Mouse (Mus musculus): Measurements from ENCODE around the gene Arhgap22. TPM values are rescaled to one million over a fixed set of nuclear protein-coding genes. Genes with fewer than 3 reads are reported as not detected.

The Arhgap22 gene
- total and polyA plus RNA-seq, 3 experiments, result 0.11 TPM; not detected in 2

- TF ChIP-seq USF2 (IDR thresholded peaks at IDR 0.05; ENCODE audit: borderline replicate concordance in 1 of 2, insufficient read depth in 1 of 2, low read depth in 1 of 2, low read length in 2 of 2) (no peak), HCFC1 (IDR thresholded peaks at IDR 0.05; ENCODE audit: low read depth, low read length) (no peak), MXI1 (IDR thresholded peaks at IDR 0.05; ENCODE audit: low read depth, low read length) (no peak)
These were observed 201.9 kb downstream of the Arhgap22 start (continued) for GRCm38 (mm10) chr14:33415746-33416145.

- TF ChIP-seq ZC3H11A (IDR thresholded peaks at IDR 0.05; ENCODE audit: low read depth, low read length) (no peak), MXI1 (IDR thresholded peaks at IDR 0.05; ENCODE audit: low read depth, low read length) (no peak), RCOR1 (IDR thresholded peaks at IDR 0.05; ENCODE audit: low read depth, low read length) (no peak), HCFC1 (IDR thresholded peaks at IDR 0.05; ENCODE audit: low read depth, low read length) (no peak), MAX (IDR thresholded peaks at IDR 0.05; ENCODE audit: low read length) (no peak), USF2 (IDR thresholded peaks at IDR 0.05; ENCODE audit: borderline replicate concordance in 1 of 2, insufficient read depth in 1 of 2, low read depth in 1 of 2, low read length in 2 of 2) (no peak), POLR2AphosphoS2 (IDR thresholded peaks at IDR 0.05; ENCODE audit: low read length) (no peak), ZNF384 (IDR thresholded peaks at IDR 0.05; ENCODE audit: low read depth, low read length) (no peak), ZKSCAN1 (IDR thresholded peaks at IDR 0.05; ENCODE audit: low read depth, low read length) (no peak), TAL1 (IDR thresholded peaks at IDR 0.05; ENCODE audit: low read length) (no peak), ETS1 (IDR thresholded peaks at IDR 0.05; ENCODE audit: low read depth, low read length) (no peak), TBP (IDR thresholded peaks at IDR 0.05; ENCODE audit: low read depth, low read length) (no peak), SIN3A (IDR thresholded peaks at IDR 0.05; ENCODE audit: low read length) (no peak), POLR2AphosphoS5 (IDR thresholded peaks at IDR 0.05; ENCODE audit: borderline replicate concordance, low read depth, low read length) (no peak), CHD2 (IDR thresholded peaks at IDR 0.05; ENCODE audit: low read length) (no peak), GABPA (IDR thresholded peaks at IDR 0.05; ENCODE audit: low read depth, low read length) (no peak), POLR2A (IDR thresholded peaks at IDR 0.05; ENCODE audit: control insufficient read depth in 1 of 2, insufficient read depth in 1 of 2, low read depth in 1 of 2, low read length in 2 of 2, poor library complexity in 1 of 2) (no peak)
- peaks cover 0 to 7% of the 10 kb centered on the region in 2 experiments; a peak in 3 of 4 replicates for H3K36me3 ChIP-seq (ENCODE audit: control insufficient read depth in 1 of 2, insufficient read depth in 2 of 2, low read length in 2 of 2)
These were observed 204.6 kb downstream of the Arhgap22 start for GRCm38 (mm10) chr14:33418311-33418909.

More at GRCm38 (mm10) chr14:33418311-33418909, 204.6 kb downstream of the Arhgap22 start:
- no peaks in the 10 kb centered on the region for H3K9me3 ChIP-seq (replicated peaks; ENCODE audit: insufficient read depth, low read length)
- no peak overlapping the region for H3K27ac ChIP-seq (ENCODE audit: control insufficient read depth, low read depth, low read length)
- no peaks in the 10 kb centered on the region for H3K27me3 ChIP-seq (ENCODE audit: control insufficient read depth in 1 of 2, insufficient read depth in 2 of 2, low read length in 2 of 2)
- peaks cover 3 to 11% of the 10 kb centered on the region in 2 experiments; a peak in 3 of 4 replicates for H3K4me1 ChIP-seq (ENCODE audit: control insufficient read depth in 1 of 2, insufficient read depth in 2 of 2, low read length in 2 of 2)
- no peak overlapping the region for H3K4me3 ChIP-seq (ENCODE audit: control insufficient read depth in 1 of 2, insufficient read depth in 1 of 2, low read depth in 2 of 2, low read length in 2 of 2)
- no peak overlapping the region for H3K9ac ChIP-seq (ENCODE audit: control insufficient read depth, low read depth, low read length, poor library complexity, severe bottlenecking)
- no peak for DNase-seq (ENCODE audit: low read depth, low spot score)
- peaks cover 27% of the 10 kb centered on the region for H3K79me2 ChIP-seq (ENCODE audit: control insufficient read depth, insufficient read depth, low read length, poor library complexity)

Other genes with a start within 250 kb of the Arhgap22 start
- gene Lrrc18, start 222.6 kb upstream of the Arhgap22 start, total RNA-seq (2012; rRNA removed), result not detected in 2 replicates
- under 1 TPM in 1 of 2 experiments, not detected in 1; 0.03 TPM for gene Lrrc18, start 222.6 kb upstream of the Arhgap22 start, polyA plus RNA-seq (2012; ENCODE audit: insufficient read depth in 1 of 2, insufficient read length in 2 of 2, low read depth in 1 of 2, low replicate concordance in 2 of 2, missing spikeins in 1 of 2)
- gene Wdfy4, start 28.5 kb upstream of the Arhgap22 start, total RNA-seq (2012; rRNA removed), result 25.0 and 27.0 TPM in 2 replicates
- 10 to 100 TPM; 30.9 to 34.8 TPM for gene Wdfy4, start 28.5 kb upstream of the Arhgap22 start, polyA plus RNA-seq (2012; ENCODE audit: insufficient read depth in 1 of 2, insufficient read length in 2 of 2, low read depth in 1 of 2, low replicate concordance in 2 of 2, missing spikeins in 1 of 2)
- 27.5 and 29.2 TPM in 2 replicates for gene Mapk8, start 233.1 kb downstream of the Arhgap22 start, total RNA-seq (2012; rRNA removed)
- gene Mapk8, start 233.1 kb downstream of the Arhgap22 start, polyA plus RNA-seq (2012; ENCODE audit: insufficient read depth in 1 of 2, insufficient read length in 2 of 2, low read depth in 1 of 2, low replicate concordance in 2 of 2, missing spikeins in 1 of 2), result 10 to 100 TPM in 1 of 2 experiments, not detected in 1; 47.5 TPM

Measured in MEL (cell line).